In genomic region chr14:54876539-54877047, GRCm38 (mm10) we compare ENCODE assay signal across 8 mouse cellular contexts. TPM values are rescaled to one million over a fixed set of nuclear protein-coding genes. Genes with fewer than 3 reads are reported as not detected.
A peak's percentile ranks its signal among the peaks of the same experiment; 100 is the strongest.
DNase-seq lines count a peak whose midpoint lies in the region; ATAC-seq lines count a peak whose summit lies in the region.

No protein-coding gene starts in this region.

- peak overlapping the region; percentile 76 for H3K27ac ChIP-seq in intestine, embryonic 14.5 days (ENCODE audit: low read depth)
- H3K27ac ChIP-seq in midbrain, embryonic 10.5 days (replicated peaks): peak overlapping the region; percentile 90

- peak overlapping the region; percentile 78 for H3K9ac ChIP-seq in intestine, embryonic 14.5 days (ENCODE audit: low read length)

- 0% methylated on average over 64 of the region's 72 CpGs for WGBS in intestine, embryonic 14.5 days
- under 1% methylated on average over 72 of the region's 72 CpGs for WGBS in midbrain, embryonic 10.5 days

- 0 out of 2 replicates have a peak, but pooled peaks cover 4% of the 10 kb centered on the region for H3K27me3 ChIP-seq in intestine, embryonic 14.5 days (replicated peaks; ENCODE audit: control insufficient read depth, insufficient read depth, low read length)
- H3K27me3 ChIP-seq in midbrain, embryonic 10.5 days (ENCODE audit: low read depth, poor library complexity, severe bottlenecking): peaks cover 27% of the 10 kb centered on the region

- intact Hi-C loops in gastrocnemius, postnatal 14 days (cut with DNase I; ENCODE audit: low total_unique reads): no loop called here
- intact Hi-C loops in left cerebral cortex, postnatal 36 days (cut with DNase I): no loop called here

- H3K36me3 ChIP-seq in intestine, embryonic 14.5 days (ENCODE audit: control insufficient read depth, insufficient read depth, low read length): no peaks in the 10 kb centered on the region
- H3K36me3 ChIP-seq in midbrain, embryonic 10.5 days: no peaks in the 10 kb centered on the region

- no peaks in the 10 kb centered on the region for H3K9me3 ChIP-seq in intestine, embryonic 14.5 days (ENCODE audit: control insufficient read depth, low read length)
- no peaks in the 10 kb centered on the region for H3K9me3 ChIP-seq in midbrain, embryonic 10.5 days (replicated peaks)

- peak; percentile 96 to 98 for DNase-seq in adrenal gland, adult (ENCODE audit: inconsistent age in 2 of 2, low spot score in 1 of 2)
- DNase-seq in embryo, embryonic 10.5 days (ENCODE audit: low spot score): peak; percentile 91
- DNase-seq in gastrocnemius, postnatal 14 days: peak; percentile 90
- DNase-seq in intestine, embryonic 14.5 days (ENCODE audit: low spot score): peak; percentile 90
- peak; percentile 92 to 96 for DNase-seq in left cerebral cortex, postnatal 36 days (ENCODE audit: low spot score in 2 of 2)
- DNase-seq in midbrain, embryonic 10.5 days (ENCODE audit: low spot score): peak; percentile 89
- peak; percentile 88 for DNase-seq in right cerebral cortex, postnatal 4 days
- DNase-seq in yolk sac, embryonic 10.5 days (ENCODE audit: low spot score): peak; percentile 90

- H3K4me1 ChIP-seq in intestine, embryonic 14.5 days (replicated peaks; ENCODE audit: control insufficient read depth, insufficient read depth, low read length): 0 out of 2 replicates have a peak, but pooled peaks cover 4% of the 10 kb centered on the region
- H3K4me1 ChIP-seq in midbrain, embryonic 10.5 days: peaks cover 26% of the 10 kb centered on the region

- ATAC-seq in intestine, embryonic 14.5 days (replicated peaks; ENCODE audit: low FRiP score, low TSS enrichment, low read depth): peak; percentile 92

- H3K4me3 ChIP-seq in intestine, embryonic 14.5 days (ENCODE audit: low read depth, low read length): peak overlapping the region; percentile 76
- peak overlapping the region; percentile 85 for H3K4me3 ChIP-seq in midbrain, embryonic 10.5 days

- H3K4me2 ChIP-seq in intestine, embryonic 14.5 days (ENCODE audit: low read length): peak overlapping the region; percentile 86

RNA-seq across cellular contexts. Expression of gene Ppp1r3e, which starts 0.8 kb away (rescaled TPM):
- 1 to 10 TPM; 2.8 to 6.8 TPM for total RNA-seq in gastrocnemius, postnatal 14 days (2021)
- polyA plus RNA-seq in intestine, embryonic 14.5 days (2014; fragmentation: Nextera tagmentation; extraction: Ambion mirVana): 2.9 and 4.1 TPM in 2 replicates
- total RNA-seq in left cerebral cortex, postnatal 36 days (2021): 10 to 100 TPM; 15.2 to 17.2 TPM
- polyA plus RNA-seq in midbrain, embryonic 10.5 days (2016; fragmentation: Nextera tagmentation; extraction: Ambion mirVana): 0.31 and 0.81 TPM in 2 replicates

RNA-seq across cellular contexts. Expression of gene Homez, which starts 5.8 kb away (rescaled TPM):
- 1 to 10 TPM; 6.1 to 8.1 TPM for total RNA-seq in gastrocnemius, postnatal 14 days (2021)
- polyA plus RNA-seq in intestine, embryonic 14.5 days (2014; fragmentation: Nextera tagmentation; extraction: Ambion mirVana): 7.4 and 10.7 TPM in 2 replicates
- total RNA-seq in left cerebral cortex, postnatal 36 days (2021): 10 to 100 TPM; 15.9 to 22.1 TPM
- 25.7 and 26.8 TPM in 2 replicates for polyA plus RNA-seq in midbrain, embryonic 10.5 days (2016; fragmentation: Nextera tagmentation; extraction: Ambion mirVana)

RNA-seq across cellular contexts. Expression of gene Bcl2l2, which starts 6.6 kb away (rescaled TPM):
- 10 to 100 TPM; 19.9 to 21.0 TPM for total RNA-seq in gastrocnemius, postnatal 14 days (2021)
- polyA plus RNA-seq in intestine, embryonic 14.5 days (2014; fragmentation: Nextera tagmentation; extraction: Ambion mirVana): 5.1 and 5.2 TPM in 2 replicates
- 100 to 1,000 TPM; 131 to 145 TPM for total RNA-seq in left cerebral cortex, postnatal 36 days (2021)
- polyA plus RNA-seq in midbrain, embryonic 10.5 days (2016; fragmentation: Nextera tagmentation; extraction: Ambion mirVana): 2.7 and 3.4 TPM in 2 replicates

RNA-seq across cellular contexts. Expression of gene Gm20521, which starts 6.6 kb away (rescaled TPM):
- 1 to 10 TPM; 3.1 to 3.6 TPM for total RNA-seq in gastrocnemius, postnatal 14 days (2021)
- polyA plus RNA-seq in intestine, embryonic 14.5 days (2014; fragmentation: Nextera tagmentation; extraction: Ambion mirVana): 0.28 TPM in 1 of 2 replicates, not detected in the other
- not detected for total RNA-seq in left cerebral cortex, postnatal 36 days (2021)
- polyA plus RNA-seq in midbrain, embryonic 10.5 days (2016; fragmentation: Nextera tagmentation; extraction: Ambion mirVana): not detected in 2 replicates

RNA-seq across cellular contexts. Expression of gene Pabpn1, which starts 15.7 kb away (rescaled TPM):
- total RNA-seq in gastrocnemius, postnatal 14 days (2021): 10 to 100 TPM; 56.6 to 57.4 TPM
- polyA plus RNA-seq in intestine, embryonic 14.5 days (2014; fragmentation: Nextera tagmentation; extraction: Ambion mirVana): 134 and 148 TPM in 2 replicates
- 100 to 1,000 TPM; 194 to 280 TPM for total RNA-seq in left cerebral cortex, postnatal 36 days (2021)
- 165 and 175 TPM in 2 replicates for polyA plus RNA-seq in midbrain, embryonic 10.5 days (2016; fragmentation: Nextera tagmentation; extraction: Ambion mirVana)

Comparison
In these comparisons a context has a peak if more than half of its experiments do, and no peak if none do; other contexts are left out.
1. Peak in every context shown above with its lines: DNase-seq, ATAC-seq, H3K4me3 ChIP-seq and H3K27ac ChIP-seq.
2. RNA of gene Bcl2l2, which starts 6.6 kb away (total RNA-seq): 131 to 145 TPM in left cerebral cortex, postnatal 36 days; 19.9 to 21.0 TPM in gastrocnemius, postnatal 14 days; every median in the first group is over 4 times any median in the second.